Mouse (Mus musculus) C2C12 (cell line): ENCODE measurements at regions not wholly inside any gene's neighbourhood (a gene's known extent, or its start where the extent isn't known, plus 50 kb on each side); places are given as distances from the start of the nearest gene placed in this dataset.

ENCODE experiments used
- CEBPB ChIP-seq: IDR thresholded peaks from one replicate; pipeline ENCODE4 v1.6.1; 2011; ENCODE audit warnings: low read depth, mild to moderate bottlenecking, control low read depth, moderate library complexity
- CTCF ChIP-seq: IDR thresholded peaks from one replicate; pipeline ENCODE4 v1.5.1; 2011; ENCODE audit not compliant: control insufficient read depth, insufficient read depth, insufficient read length
- FOSL1 ChIP-seq: IDR thresholded peaks from one replicate; pipeline ENCODE4 v1.8.0; 2011; ENCODE audit warnings: mild to moderate bottlenecking, low read length; ENCODE audit not compliant: poor library complexity, insufficient read depth, severe bottlenecking
- MAX ChIP-seq: IDR thresholded peaks from one replicate; pipeline ENCODE4 v1.6.1; 2011; ENCODE audit warnings: mild to moderate bottlenecking, control low read depth
- MYOD1 ChIP-seq: IDR thresholded peaks from one replicate; pipeline ENCODE4 v1.6.1; 2011; ENCODE audit warnings: low read depth; ENCODE audit not compliant: control insufficient read depth, insufficient read length
- MYOG ChIP-seq: IDR thresholded peaks from one replicate; pipeline ENCODE4 v1.6.1; 2011; ENCODE audit not compliant: control insufficient read depth, insufficient read length; ENCODE audit errors: extremely low read depth
- USF1 ChIP-seq: IDR thresholded peaks from one replicate; pipeline ENCODE4 v1.6.1; 2011; ENCODE audit warnings: low read depth, mild to moderate bottlenecking, control low read depth, moderate library complexity

- TF ChIP-seq CTCF (no peak), USF1 (no peak), MYOG (no peak), CEBPB (no peak), MYOD1 (peak; percentile 40), FOSL1 (no peak), MAX (no peak)
These were observed 390.8 kb downstream of the 4930474N05Rik start for GRCm38 (mm10) chr14:36485499-36485898.
